ENCODE assay signal across 8 mouse cellular contexts in genomic region chr8:110618391-110619207, GRCm38 (mm10). TPM values are rescaled to one million over a fixed set of nuclear protein-coding genes. Genes with fewer than 3 reads are reported as not detected.
DNase-seq lines count a peak whose midpoint lies in the region; ATAC-seq and TF ChIP-seq lines count a peak whose summit lies in the region.

Gene Vac14, plus strand, starts transcription at chr8:110618585.

- peak within 1 kb of the TSS; percentile 70 for H3K4me3 ChIP-seq in cortical plate, adult 2 months (ENCODE audit: insufficient read depth, low read length)
- peak within 1 kb of the TSS; percentile 99 for H3K4me3 ChIP-seq in megakaryocyte, embryonic 14.5 days (replicated peaks)

- TF ChIP-seq POLR2A in cortical plate, adult 2 months (IDR thresholded peaks at IDR 0.05; ENCODE audit: extremely low read depth, insufficient read depth, low read length): peak; percentile 62; the same call in 1 of the 2 replicates

- H3K27ac ChIP-seq in cortical plate, adult 2 months (ENCODE audit: insufficient read depth, low read length): no peak within 1 kb of the TSS

- peaks cover 10% of the 10 kb centered on the region for H3K4me1 ChIP-seq in cortical plate, adult 2 months (ENCODE audit: control insufficient read depth, insufficient read depth, low read length)
- H3K4me1 ChIP-seq in megakaryocyte, embryonic 14.5 days: peaks cover 58% of the 10 kb centered on the region

- peak; percentile 97 for ATAC-seq in activated CD4-positive, CD25-positive, alpha-beta regulatory T cell, adult 4 months

- TF ChIP-seq CTCF in cortical plate, adult 2 months (IDR thresholded peaks at IDR 0.05; ENCODE audit: extremely low read depth, insufficient read depth, low read length): no peak

- H3K9me3 ChIP-seq in megakaryocyte, embryonic 14.5 days: no peaks in the 10 kb centered on the region

- peaks cover 15% of the 10 kb centered on the region for H3K27me3 ChIP-seq in megakaryocyte, embryonic 14.5 days (replicated peaks)

- DNase-seq in gastrocnemius, adult 8-10 months (ENCODE audit: low spot score in 2 of 2): peak; percentile 95 to 96
- DNase-seq in hindlimb bud, embryonic 11.5 days (ENCODE audit: extremely low spot score, low read depth, low spot score): peak; percentile 62
- DNase-seq in left cerebral cortex, adult 8-10 months (ENCODE audit: low spot score in 2 of 2): peak; percentile 92 to 97
- peak; percentile 99 for DNase-seq in right cerebral cortex, postnatal 10 days (ENCODE audit: low spot score in 2 of 2)
- peak; percentile 98 for DNase-seq in urinary bladder, postnatal 25 days (ENCODE audit: low spot score)

- peaks cover 9% of the 10 kb centered on the region for H3K36me3 ChIP-seq in megakaryocyte, embryonic 14.5 days (replicated peaks; ENCODE audit: low read length)

RNA-seq across cellular contexts. Expression of gene Vac14, which starts in this region (rescaled TPM):
- polyA plus RNA-seq in activated CD4-positive, CD25-positive, alpha-beta regulatory T cell, adult 4 months (2017; shearing (Covaris generic)): 1 to 10 TPM; 6.6 to 7.6 TPM
- 23.2 and 24.3 TPM in 2 replicates for polyA plus RNA-seq in cortical plate, adult 2 months (2012; rRNA removed)
- total RNA-seq in gastrocnemius, adult 8-10 months (2022): 10 to 100 TPM; 17.4 to 22.1 (median 19.3) TPM
- total RNA-seq in left cerebral cortex, adult 8-10 months (2022): 10 to 100 TPM; 29.2 to 30.7 (median 30.4) TPM
- 30.7 and 36.1 TPM in 2 replicates for polyA plus RNA-seq in megakaryocyte, embryonic 14.5 days (2012; ENCODE audit: insufficient read depth, low replicate concordance)
